Mouse (Mus musculus): ENCODE measurements around the gene Ggt5. TPM values are rescaled to one million over a fixed set of nuclear protein-coding genes. Genes with fewer than 3 reads are reported as not detected.
"Not testable (repeated sequence)": the region's sequence is repeated elsewhere in the genome, so short reads cannot be mapped to it uniquely, and the experiment has no call there.

Ggt5 gene
- total RNA-seq, 2 experiments from 2014 or later: 3.6 to 6.4 TPM

GRCm38 (mm10) chr10:75566765-75567164 is 22.4 kb upstream of the Ggt5 start:
- not testable (repeated sequence) for ATAC-seq (replicated peaks; ENCODE audit: poor library complexity, severe bottlenecking)

GRCm38 (mm10) chr10:75568029-75568428 is 21.1 kb upstream of the Ggt5 start:
- no peak for ATAC-seq (replicated peaks; ENCODE audit: poor library complexity, severe bottlenecking)

- ATAC-seq (replicated peaks; ENCODE audit: poor library complexity, severe bottlenecking): no peak
Measured at GRCm38 (mm10) chr10:75568441-75568840, 20.7 kb upstream of the Ggt5 start.

GRCm38 (mm10) chr10:75568851-75569250 is 20.3 kb upstream of the Ggt5 start:
- ATAC-seq (replicated peaks; ENCODE audit: poor library complexity, severe bottlenecking): no peak

GRCm38 (mm10) chr10:75570981-75571657 is 18.0 kb upstream of the Ggt5 start:
- ATAC-seq (replicated peaks; ENCODE audit: poor library complexity, severe bottlenecking): no peak

- no peak for ATAC-seq (replicated peaks; ENCODE audit: poor library complexity, severe bottlenecking)
Measured at GRCm38 (mm10) chr10:75571937-75572336, 17.2 kb upstream of the Ggt5 start.

- ATAC-seq (replicated peaks; ENCODE audit: poor library complexity, severe bottlenecking): no peak
Measured at GRCm38 (mm10) chr10:75573181-75573580, 16.0 kb upstream of the Ggt5 start.

GRCm38 (mm10) chr10:75573965-75574364 is 15.2 kb upstream of the Ggt5 start:
- ATAC-seq (replicated peaks; ENCODE audit: poor library complexity, severe bottlenecking): no peak

GRCm38 (mm10) chr10:75579129-75579528 is 10.0 kb upstream of the Ggt5 start:
- no peak for ATAC-seq (replicated peaks; ENCODE audit: poor library complexity, severe bottlenecking)

- peak; percentile 73 for ATAC-seq (replicated peaks; ENCODE audit: poor library complexity, severe bottlenecking)
Measured at GRCm38 (mm10) chr10:75585876-75586552, 3.1 kb upstream of the Ggt5 start.

- ATAC-seq (replicated peaks; ENCODE audit: poor library complexity, severe bottlenecking): no peak
Measured at GRCm38 (mm10) chr10:75586553-75586879, 2.6 kb upstream of the Ggt5 start.

GRCm38 (mm10) chr10:75587781-75588180 is 1.4 kb upstream of the Ggt5 start:
- no peak for ATAC-seq (replicated peaks; ENCODE audit: poor library complexity, severe bottlenecking)

- ATAC-seq (replicated peaks; ENCODE audit: poor library complexity, severe bottlenecking): no peak
Measured at GRCm38 (mm10) chr10:75588336-75588735, 804 bp upstream of the Ggt5 start.

GRCm38 (mm10) chr10:75589651-75590050 is 511 bp downstream of the Ggt5 start:
- ATAC-seq (replicated peaks; ENCODE audit: poor library complexity, severe bottlenecking): peak; percentile 25

GRCm38 (mm10) chr10:75591211-75591894 is 2.2 kb downstream of the Ggt5 start:
- peak; percentile 82 for ATAC-seq (replicated peaks; ENCODE audit: poor library complexity, severe bottlenecking)

- ATAC-seq (replicated peaks; ENCODE audit: poor library complexity, severe bottlenecking): no peak
Measured at GRCm38 (mm10) chr10:75592585-75592984, 3.4 kb downstream of the Ggt5 start.

GRCm38 (mm10) chr10:75595981-75596380 is 6.8 kb downstream of the Ggt5 start:
- ATAC-seq (replicated peaks; ENCODE audit: poor library complexity, severe bottlenecking): no peak

GRCm38 (mm10) chr10:75600189-75600730 is 11.1 kb downstream of the Ggt5 start:
- ATAC-seq (replicated peaks; ENCODE audit: poor library complexity, severe bottlenecking): no peak

GRCm38 (mm10) chr10:75605162-75605846 is 16.2 kb downstream of the Ggt5 start:
- peak; percentile 17; the same call in 1 of the 2 replicates for ATAC-seq (replicated peaks; ENCODE audit: poor library complexity, severe bottlenecking)

GRCm38 (mm10) chr10:75607253-75607652 is 18.1 kb downstream of the Ggt5 start:
- ATAC-seq (replicated peaks; ENCODE audit: poor library complexity, severe bottlenecking): no peak

GRCm38 (mm10) chr10:75608975-75609374 is 19.8 kb downstream of the Ggt5 start:
- no peak for ATAC-seq (replicated peaks; ENCODE audit: poor library complexity, severe bottlenecking)
